Mouse (Mus musculus): ENCODE measurements around the gene Taf1b. TPM values are rescaled to one million over a fixed set of nuclear protein-coding genes. Genes with fewer than 3 reads are reported as not detected.

Taf1b gene
- total and polyA plus RNA-seq, 3 experiments, result 26.4 to 28.1 TPM; not detected in 1

GRCm38 (mm10) chr12:24548885-24549284 lies 50.7 kb downstream of the Taf1b start:
- TF ChIP-seq ELF1 (IDR thresholded peaks at IDR 0.05; ENCODE audit: low read depth, low read length) (no peak), KAT2A (conservative IDR thresholded peaks at IDR 0.05; ENCODE audit: low read depth, low read length) (no peak), ZC3H11A (IDR thresholded peaks at IDR 0.05; ENCODE audit: low read depth, low read length) (no peak), CHD2 (IDR thresholded peaks at IDR 0.05; ENCODE audit: low read length) (no peak)
- Histone ChIP-seq H3K27ac (ENCODE audit: control insufficient read depth, low read depth, low read length) (no peak overlapping the region), H3K79me2 (ENCODE audit: control insufficient read depth, insufficient read depth, low read length, poor library complexity) (no peaks in the 10 kb centered on the region), H3K9me3 (replicated peaks; ENCODE audit: insufficient read depth, low read length) (no peaks in the 10 kb centered on the region), H3K27me3 (ENCODE audit: control insufficient read depth in 1 of 2, insufficient read depth in 2 of 2, low read length in 2 of 2) (no peaks in the 10 kb centered on the region), H3K36me3 (ENCODE audit: control insufficient read depth in 1 of 2, insufficient read depth in 2 of 2, low read length in 2 of 2) (peaks cover 0 to 2% of the 10 kb centered on the region in 2 experiments; a peak in 1 of 4 replicates), H3K4me1 (ENCODE audit: control insufficient read depth in 1 of 2, insufficient read depth in 2 of 2, low read length in 2 of 2) (no peaks in the 10 kb centered on the region), H3K4me3 (ENCODE audit: control insufficient read depth in 1 of 2, insufficient read depth in 1 of 2, low read depth in 2 of 2, low read length in 2 of 2) (no peak overlapping the region), H3K9ac (ENCODE audit: control insufficient read depth, low read depth, low read length, poor library complexity, severe bottlenecking) (no peak overlapping the region)
- DNase-seq (ENCODE audit: low read depth, low spot score), result no peak

- H3K36me3 ChIP-seq (ENCODE audit: control insufficient read depth in 1 of 2, insufficient read depth in 2 of 2, low read length in 2 of 2), result peaks cover 2 to 3% of the 10 kb centered on the region in 2 experiments; a peak in 2 of 4 replicates
- no peak overlapping the region for H3K27ac ChIP-seq (ENCODE audit: control insufficient read depth, low read depth, low read length)
- H3K4me3 ChIP-seq (ENCODE audit: control insufficient read depth in 1 of 2, insufficient read depth in 1 of 2, low read depth in 2 of 2, low read length in 2 of 2), result no peak overlapping the region
- no peaks in the 10 kb centered on the region for H3K27me3 ChIP-seq (ENCODE audit: control insufficient read depth in 1 of 2, insufficient read depth in 2 of 2, low read length in 2 of 2)
- no peak overlapping the region for H3K9ac ChIP-seq (ENCODE audit: control insufficient read depth, low read depth, low read length, poor library complexity, severe bottlenecking)
- peaks cover 0 to 9% of the 10 kb centered on the region in 2 experiments; a peak in 2 of 4 replicates for H3K4me1 ChIP-seq (ENCODE audit: control insufficient read depth in 1 of 2, insufficient read depth in 2 of 2, low read length in 2 of 2)
- TF ChIP-seq POLR2AphosphoS5 (IDR thresholded peaks at IDR 0.05; ENCODE audit: borderline replicate concordance, low read depth, low read length), result no peak
- TF ChIP-seq UBTF (IDR thresholded peaks at IDR 0.05; ENCODE audit: borderline replicate concordance, insufficient read depth, low read depth, low read length), result no peak
- TF ChIP-seq CHD1 (IDR thresholded peaks at IDR 0.05; ENCODE audit: low read depth, low read length), result no peak
- TF ChIP-seq CHD2 (IDR thresholded peaks at IDR 0.05; ENCODE audit: low read length), result no peak
- TF ChIP-seq SMC3 (IDR thresholded peaks at IDR 0.05; ENCODE audit: low read depth, low read length), result no peak
- H3K79me2 ChIP-seq (ENCODE audit: control insufficient read depth, insufficient read depth, low read length, poor library complexity), result no peaks in the 10 kb centered on the region
- DNase-seq (ENCODE audit: low read depth, low spot score), result no peak
- H3K9me3 ChIP-seq (replicated peaks; ENCODE audit: insufficient read depth, low read length), result no peaks in the 10 kb centered on the region
Measured at GRCm38 (mm10) chr12:24552531-24552930, 54.4 kb downstream of the Taf1b start.

GRCm38 (mm10) chr12:24555976-24556375 lies 57.8 kb downstream of the Taf1b start:
- Histone ChIP-seq H3K36me3 (ENCODE audit: control insufficient read depth in 1 of 2, insufficient read depth in 2 of 2, low read length in 2 of 2) (peaks cover 2 to 3% of the 10 kb centered on the region in 2 experiments; a peak in 2 of 4 replicates), H3K27ac (ENCODE audit: control insufficient read depth, low read depth, low read length) (no peak overlapping the region), H3K4me3 (ENCODE audit: control insufficient read depth in 1 of 2, insufficient read depth in 1 of 2, low read depth in 2 of 2, low read length in 2 of 2) (no peak overlapping the region), H3K9ac (ENCODE audit: control insufficient read depth, low read depth, low read length, poor library complexity, severe bottlenecking) (no peak overlapping the region), H3K27me3 (ENCODE audit: control insufficient read depth in 1 of 2, insufficient read depth in 2 of 2, low read length in 2 of 2) (no peaks in the 10 kb centered on the region), H3K4me1 (ENCODE audit: control insufficient read depth in 1 of 2, insufficient read depth in 2 of 2, low read length in 2 of 2) (peaks cover 0 to 9% of the 10 kb centered on the region in 2 experiments; a peak in 2 of 4 replicates), H3K9me3 (replicated peaks; ENCODE audit: insufficient read depth, low read length) (no peaks in the 10 kb centered on the region), H3K79me2 (ENCODE audit: control insufficient read depth, insufficient read depth, low read length, poor library complexity) (no peaks in the 10 kb centered on the region)
- peak; percentile 27 for DNase-seq (ENCODE audit: low read depth, low spot score)
- TF ChIP-seq EP300 (IDR thresholded peaks at IDR 0.05; ENCODE audit: low read depth in 1 of 2, low read length in 2 of 2) (no peak), ZC3H11A (IDR thresholded peaks at IDR 0.05; ENCODE audit: low read depth, low read length) (no peak), MAX (IDR thresholded peaks at IDR 0.05; ENCODE audit: low read length) (no peak), CTCF (IDR thresholded peaks at IDR 0.05 in 2 of 3, conservative IDR thresholded peaks at IDR 0.05 in 1 of 3; ENCODE audit: control insufficient read depth in 1 of 3, insufficient read depth in 1 of 3, low read depth in 2 of 3, low read length in 3 of 3, poor library complexity in 1 of 3, severe bottlenecking in 1 of 3) (no peak), POLR2AphosphoS2 (IDR thresholded peaks at IDR 0.05; ENCODE audit: low read length) (no peak), JUND (IDR thresholded peaks at IDR 0.05; ENCODE audit: low read depth, low read length) (no peak), ZKSCAN1 (IDR thresholded peaks at IDR 0.05; ENCODE audit: low read depth, low read length) (no peak)
